In genomic region chr1:80408586-80408985, GRCm38 (mm10) we compare ENCODE assay signal across 8 mouse cellular contexts. TPM values are rescaled to one million over a fixed set of nuclear protein-coding genes. Genes with fewer than 3 reads are reported as not detected.
DNase-seq lines count a peak whose midpoint lies in the region; ATAC-seq and TF ChIP-seq lines count a peak whose summit lies in the region.

No protein-coding gene starts in this region.

- H3K9ac ChIP-seq in kidney, embryonic 16.5 days (replicated peaks; ENCODE audit: low read length): no peak overlapping the region
- no peak overlapping the region for H3K9ac ChIP-seq in liver, adult 2 months (ENCODE audit: low read depth, low read length)
- H3K9ac ChIP-seq in neural tube, embryonic 12.5 days: no peak overlapping the region
- no peak overlapping the region for H3K9ac ChIP-seq in stomach, postnatal 0 days (ENCODE audit: low read length)

- no peaks in the 10 kb centered on the region for H3K79me2 ChIP-seq in liver, adult 2 months (ENCODE audit: control insufficient read depth, insufficient read depth, low read length)

- ATAC-seq in kidney, embryonic 16.5 days (ENCODE audit: low FRiP score, low TSS enrichment): peak; percentile 70
- peak; percentile 67 for ATAC-seq in neural tube, embryonic 12.5 days (ENCODE audit: low FRiP score, low read depth)
- ATAC-seq in stomach, postnatal 0 days (ENCODE audit: low FRiP score, low TSS enrichment): no peak

- no peaks in the 10 kb centered on the region for H3K36me3 ChIP-seq in kidney, embryonic 16.5 days (ENCODE audit: insufficient read depth, low read length)
- no peaks in the 10 kb centered on the region for H3K36me3 ChIP-seq in liver, adult 2 months (ENCODE audit: control insufficient read depth, insufficient read depth, low read length)
- H3K36me3 ChIP-seq in neural tube, embryonic 12.5 days: no peaks in the 10 kb centered on the region
- H3K36me3 ChIP-seq in stomach, postnatal 0 days (ENCODE audit: control insufficient read depth, insufficient read depth, low read length): no peaks in the 10 kb centered on the region

- WGBS in kidney, embryonic 16.5 days: 3% methylated on average over 3 of the region's 3 CpGs
- 2% methylated on average over 3 of the region's 3 CpGs for WGBS in liver, adult 2 months
- WGBS in neural tube, embryonic 12.5 days: 2% methylated on average over 3 of the region's 3 CpGs
- WGBS in stomach, postnatal 0 days: 15% methylated on average over 3 of the region's 3 CpGs

- H3K4me2 ChIP-seq in kidney, embryonic 16.5 days (replicated peaks; ENCODE audit: low read depth, low read length): no peak overlapping the region
- no peak overlapping the region for H3K4me2 ChIP-seq in neural tube, embryonic 12.5 days (replicated peaks)
- H3K4me2 ChIP-seq in stomach, postnatal 0 days (replicated peaks; ENCODE audit: low read depth): no peak overlapping the region

- H3K9me3 ChIP-seq in kidney, embryonic 16.5 days (ENCODE audit: low read length): no peaks in the 10 kb centered on the region
- no peaks in the 10 kb centered on the region for H3K9me3 ChIP-seq in neural tube, embryonic 12.5 days
- no peaks in the 10 kb centered on the region for H3K9me3 ChIP-seq in stomach, postnatal 0 days (ENCODE audit: control insufficient read depth, low read length)

- no peaks in the 10 kb centered on the region for H3K4me1 ChIP-seq in kidney, embryonic 16.5 days (ENCODE audit: insufficient read depth, low read length)
- peaks cover 1% of the 10 kb centered on the region; the same call in 1 of the 2 replicates for H3K4me1 ChIP-seq in liver, adult 2 months (ENCODE audit: control insufficient read depth, insufficient read depth, low read length)
- peaks cover 3% of the 10 kb centered on the region; the same call in 1 of the 2 replicates for H3K4me1 ChIP-seq in neural tube, embryonic 12.5 days
- no peaks in the 10 kb centered on the region for H3K4me1 ChIP-seq in stomach, postnatal 0 days (replicated peaks; ENCODE audit: control insufficient read depth, insufficient read depth)

- no peak for TF ChIP-seq EP300 in stomach, postnatal 0 days (optimal IDR thresholded peaks at IDR 0.05)

- peak; percentile 55 for TF ChIP-seq CTCF in liver, adult 2 months (IDR thresholded peaks at IDR 0.05; ENCODE audit: low read depth, low read length)
- TF ChIP-seq CTCF in stomach, postnatal 0 days (IDR thresholded peaks at IDR 0.05; ENCODE audit: low read depth): peak; percentile 81

- no peak overlapping the region for H3K27ac ChIP-seq in kidney, embryonic 16.5 days (ENCODE audit: low read length)
- no peak overlapping the region for H3K27ac ChIP-seq in liver, adult 2 months (replicated peaks; ENCODE audit: insufficient read depth, low read depth, low read length)
- no peak overlapping the region for H3K27ac ChIP-seq in neural tube, embryonic 12.5 days
- H3K27ac ChIP-seq in stomach, postnatal 0 days (replicated peaks): no peak overlapping the region

- no peak overlapping the region for H3K4me3 ChIP-seq in kidney, embryonic 16.5 days (ENCODE audit: low read length)
- H3K4me3 ChIP-seq in liver, adult 2 months (ENCODE audit: insufficient read depth, low read depth, low read length): no peak overlapping the region
- no peak overlapping the region for H3K4me3 ChIP-seq in neural tube, embryonic 12.5 days
- no peak overlapping the region for H3K4me3 ChIP-seq in stomach, postnatal 0 days (ENCODE audit: low read depth, low read length)

- peak; percentile 93 for DNase-seq in CD4-positive, CD25-positive, alpha-beta regulatory T cell, adult 2 months (ENCODE audit: low read depth, low spot score)
- DNase-seq in adrenal gland, adult 2 months: peak; percentile 62
- peak; percentile 85 for DNase-seq in embryo, embryonic 11 days
- peak; percentile 24 to 67 for DNase-seq in gastrocnemius, postnatal 4 days (ENCODE audit: low spot score in 2 of 2)
- peak; percentile 71 for DNase-seq in liver, adult 2 months (ENCODE audit: extremely low read depth, low read depth, low spot score)
- DNase-seq in stomach, postnatal 0 days (ENCODE audit: low spot score): peak; percentile 53

- no peaks in the 10 kb centered on the region for H3K27me3 ChIP-seq in kidney, embryonic 16.5 days (ENCODE audit: insufficient read depth, low read length)
- no peaks in the 10 kb centered on the region for H3K27me3 ChIP-seq in liver, adult 2 months (ENCODE audit: control insufficient read depth, insufficient read depth, low read length)
- no peaks in the 10 kb centered on the region for H3K27me3 ChIP-seq in neural tube, embryonic 12.5 days (replicated peaks)
- H3K27me3 ChIP-seq in stomach, postnatal 0 days (ENCODE audit: control insufficient read depth, insufficient read depth, low read length): no peaks in the 10 kb centered on the region

- no peak for TF ChIP-seq POLR2A in liver, adult 2 months (IDR thresholded peaks at IDR 0.05; ENCODE audit: extremely low read depth, insufficient read depth, low read length)

RNA-seq across cellular contexts. Expression of gene Gm45261, which starts 52.7 kb away (rescaled TPM):
- not detected for total RNA-seq in adrenal gland, adult 2 months (2021)
- not detected in 2 replicates for polyA plus RNA-seq in adrenal gland, adult 2 months (2012; rRNA removed)
- total RNA-seq in gastrocnemius, postnatal 4 days (2021): not detected
- not detected in 2 replicates for polyA plus RNA-seq in kidney, embryonic 16.5 days (2015; fragmentation: Nextera tagmentation; extraction: Ambion mirVana)
- not detected in 2 replicates for total RNA-seq in liver, adult 2 months (2014; rRNA removed)
- not detected in 2 replicates for polyA plus RNA-seq in liver, adult 2 months (2012; rRNA removed)
- polyA plus RNA-seq in neural tube, embryonic 12.5 days (2016; fragmentation: Nextera tagmentation; extraction: Ambion mirVana): not detected in 2 replicates
- not detected in 2 replicates for polyA plus RNA-seq in stomach, postnatal 0 days (2015; fragmentation: Nextera tagmentation; extraction: Ambion mirVana)
